Mouse (Mus musculus) ovary, adult 2 months (tissue): ENCODE measurements around the gene Elmsan1. TPM values are rescaled to one million over a fixed set of nuclear protein-coding genes. Genes with fewer than 3 reads are reported as not detected.

ENCODE experiments used
- polyA plus RNA-seq: library from polyadenylated mRNA; depleted of rRNA; stranded (reverse); fragments of >200 nt; gene quantifications from 2 replicates; pipeline ENCODE4 v1.2.3, GENCODE M21; 2012; rRNA removed

The Elmsan1 gene
- polyA plus RNA-seq: 14.0 and 15.7 TPM in 2 replicates

GRCm38 (mm10) chr12:84218289-84219120, at the start of gene Elmsan1:
Elmsan1 (minus strand) TSS chr12:84218881.

GRCm38 (mm10) chr12:84147954-84148621, 70.6 kb downstream of the Elmsan1 start, which contains the start of gene Pnma1:
Pnma1 (minus strand) TSS chr12:84148489.

GRCm38 (mm10) chr12:84114153-84114994, 104.3 kb downstream of the Elmsan1 start, which contains the start of gene Dnal1:
Dnal1 (plus strand) TSS chr12:84114366.

GRCm38 (mm10) chr12:84100604-84101492, 117.8 kb downstream of the Elmsan1 start, which contains the start of gene Acot6:
Acot6 (plus strand) TSS chr12:84100654.

Other genes with a start within 250 kb of the Elmsan1 start
- 0.10 and 0.17 TPM in 2 replicates for gene Heatr4, start 234.0 kb downstream of the Elmsan1 start, polyA plus RNA-seq
- gene Acot2, start 231.0 kb downstream of the Elmsan1 start, polyA plus RNA-seq: 29.5 and 34.1 TPM in 2 replicates
- gene Acot1, start 209.4 kb downstream of the Elmsan1 start, polyA plus RNA-seq: 47.4 and 72.4 TPM in 2 replicates
- gene Acot4, start 180.5 kb downstream of the Elmsan1 start, polyA plus RNA-seq: 0.85 and 1.4 TPM in 2 replicates
- gene Gm49366, start 179.9 kb downstream of the Elmsan1 start, polyA plus RNA-seq: not detected in 2 replicates
- gene Acot3, start 166.7 kb downstream of the Elmsan1 start, polyA plus RNA-seq: 0.63 TPM in 2 replicates
- 0.43 and 1.1 TPM in 2 replicates for gene Acot5, start 149.6 kb downstream of the Elmsan1 start, polyA plus RNA-seq
- gene Acot6, start 118.2 kb downstream of the Elmsan1 start, polyA plus RNA-seq: 6.7 and 8.8 TPM in 2 replicates
- gene Dnal1, start 104.5 kb downstream of the Elmsan1 start, polyA plus RNA-seq: 5.1 and 5.3 TPM in 2 replicates
- 0.70 and 0.77 TPM in 2 replicates for gene Pnma1, start 70.4 kb downstream of the Elmsan1 start, polyA plus RNA-seq
- 5.3 and 6.0 TPM in 2 replicates for gene Ptgr2, start 66.4 kb upstream of the Elmsan1 start, polyA plus RNA-seq
- gene Zfp410, start 98.0 kb upstream of the Elmsan1 start, polyA plus RNA-seq: 25.1 and 28.1 TPM in 2 replicates
- gene Coq6, start 142.8 kb upstream of the Elmsan1 start, polyA plus RNA-seq: 53.8 and 70.6 TPM in 2 replicates
- gene Fam161b, start 143.0 kb upstream of the Elmsan1 start, polyA plus RNA-seq: 1.7 and 1.9 TPM in 2 replicates
- 4.2 and 5.4 TPM in 2 replicates for gene Entpd5, start 190.1 kb upstream of the Elmsan1 start, polyA plus RNA-seq
- gene Bbof1, start 190.2 kb upstream of the Elmsan1 start, polyA plus RNA-seq: 0.24 and 0.33 TPM in 2 replicates
- 2.2 and 3.2 TPM in 2 replicates for gene Rnf113a2, start 198.3 kb upstream of the Elmsan1 start, polyA plus RNA-seq
- gene Aldh6a1, start 232.1 kb upstream of the Elmsan1 start, polyA plus RNA-seq: 11.9 and 14.0 TPM in 2 replicates
- gene Lin52, start 232.5 kb upstream of the Elmsan1 start, polyA plus RNA-seq: 6.6 and 8.4 TPM in 2 replicates